Mouse (Mus musculus) macrophage (primary cell): Measurements from ENCODE around the gene Chrna1. TPM values are rescaled to one million over a fixed set of nuclear protein-coding genes. Genes with fewer than 3 reads are reported as not detected.

Experiments
- H3K27ac ChIP-seq: fragments of 350-480 bp; formaldehyde crosslinking; 2 replicates; pipeline ENCODE4 v1.9.0; 2021
- H3K36me3 ChIP-seq: fragments of 350-480 bp; formaldehyde crosslinking; 2 replicates; pipeline ENCODE4 v1.9.0; 2021; ENCODE audit errors: inconsistent target
- H3K4me3 ChIP-seq: fragments of 350-480 bp; formaldehyde crosslinking; 2 replicates; pipeline ENCODE4 v1.9.0; 2021; ENCODE audit errors: inconsistent target
- H3K79me2 ChIP-seq: fragments of 350-480 bp; formaldehyde crosslinking; 2 replicates; pipeline ENCODE4 v1.9.0; 2021; ENCODE audit errors: inconsistent target
- WGBS: methylation state at CpG from one replicate; pipeline ENCODE4 v1.1.7; 2026; ENCODE audit warnings: inconsistent platforms; ENCODE audit not compliant: missing documents; 5-methylcytosine and 5-hydroxymethylcytosine counted together
- polyA plus RNA-seq: library from polyadenylated mRNA; stranded (reverse); fragments of 250-400 nt; gene quantifications from 3 replicates; pipeline ENCODE4 v1.2.4, GENCODE M21; 2018; ENCODE audit warnings: inconsistent platforms

Gene Chrna1
- polyA plus RNA-seq, 1 experiment from 2014 or later = not detected

DNA sequence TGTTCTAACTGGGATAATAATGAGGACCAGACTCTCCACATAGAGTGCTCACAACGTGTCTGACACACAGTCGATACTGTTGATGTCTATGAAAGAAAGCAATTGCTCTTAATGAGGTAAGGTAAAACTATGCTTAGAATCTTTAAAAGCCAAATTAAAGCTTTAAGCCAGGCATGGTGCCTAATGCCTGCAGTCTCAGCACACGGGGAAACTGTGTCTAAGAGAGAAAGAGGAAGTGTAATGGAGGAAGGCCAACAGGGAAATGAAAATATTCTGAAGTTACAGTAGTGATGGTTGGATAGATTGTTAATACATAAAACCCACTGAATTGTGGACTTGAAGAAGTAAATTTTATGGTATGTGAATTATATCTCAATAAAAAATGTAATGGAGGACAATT lies 25.7 kb downstream of the Chrna1 start:
- WGBS = 40% methylated on average over 3 of the region's 3 CpGs
- Histone ChIP-seq H3K27ac (peak overlapping the region; percentile 44), H3K4me3 (no peak overlapping the region), H3K36me3 (no peaks in the 10 kb centered on the region), H3K79me2 (no peaks in the 10 kb centered on the region)

DNA sequence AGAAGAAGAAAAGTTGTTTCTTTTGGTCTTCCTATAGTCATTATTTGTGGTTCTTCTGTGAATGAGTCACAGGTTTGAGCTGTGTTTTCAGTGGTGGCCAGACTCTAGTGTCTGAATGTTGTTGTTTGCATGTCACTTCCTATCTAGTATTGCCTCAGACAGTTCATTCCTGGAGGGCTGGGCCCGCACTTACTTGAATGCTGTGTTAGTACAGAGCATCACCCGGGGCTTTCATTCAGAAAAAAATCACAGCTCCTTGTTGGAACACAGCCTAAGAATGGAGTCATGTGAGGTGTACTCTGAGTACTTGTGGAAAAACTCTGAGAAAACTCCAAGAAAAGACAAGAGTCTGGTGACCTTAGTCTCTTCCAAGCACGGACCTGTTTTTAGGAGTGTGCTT lies 27.2 kb downstream of the Chrna1 start:
- H3K4me3 ChIP-seq = no peak overlapping the region
- H3K27ac ChIP-seq = no peak overlapping the region
- 61% methylated on average over 3 of the region's 3 CpGs for WGBS
- H3K79me2 ChIP-seq = no peaks in the 10 kb centered on the region
- H3K36me3 ChIP-seq = no peaks in the 10 kb centered on the region

DNA sequence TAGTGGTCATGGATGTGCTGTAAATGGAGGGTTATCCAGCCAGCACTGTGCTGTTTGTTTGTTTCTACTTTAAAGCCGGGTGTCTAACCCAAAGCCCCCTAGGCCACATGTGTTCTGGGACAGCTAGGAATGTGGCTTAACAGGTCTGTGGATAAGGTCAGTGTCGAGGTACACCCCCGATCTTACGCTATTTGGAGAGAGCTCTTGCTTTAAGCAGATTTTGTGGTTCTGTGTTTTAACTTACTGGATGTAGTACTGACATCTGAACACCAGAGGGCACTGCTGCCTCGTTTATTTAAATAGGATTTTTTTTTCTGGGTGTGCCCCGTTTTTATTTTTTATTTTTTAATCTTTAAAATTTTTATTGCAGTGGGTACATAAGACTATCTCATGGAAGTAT lies 29.4 kb downstream of the Chrna1 start:
- no peak overlapping the region for H3K4me3 ChIP-seq
- 3% methylated on average over 5 of the region's 6 CpGs for WGBS

DNA sequence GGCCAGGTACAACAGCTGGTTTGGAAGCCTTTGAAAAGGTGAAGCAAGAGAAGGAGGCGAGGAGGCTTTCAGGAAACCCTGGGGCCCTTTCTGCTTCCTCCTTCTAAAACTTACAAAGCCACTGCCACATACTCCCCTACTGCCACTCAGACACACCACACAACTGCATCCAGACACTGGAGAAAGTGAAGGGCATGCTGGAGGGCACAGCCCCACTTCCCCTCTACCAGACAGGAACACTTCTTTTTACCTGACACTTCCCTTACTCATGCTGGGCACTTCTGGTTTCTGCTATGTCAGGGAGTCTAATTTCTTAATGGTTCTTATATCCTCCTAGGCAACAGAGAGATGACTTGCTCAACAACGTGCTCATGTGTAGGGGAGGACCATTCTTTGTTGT lies 31.6 kb downstream of the Chrna1 start:
- no peaks in the 10 kb centered on the region for H3K36me3 ChIP-seq
- WGBS = 17% methylated on average over 2 of the region's 2 CpGs
- H3K4me3 ChIP-seq = no peak overlapping the region
- H3K27ac ChIP-seq = no peak overlapping the region
- H3K79me2 ChIP-seq = no peaks in the 10 kb centered on the region

More for the DNA sequence above, 29.4 kb downstream of the Chrna1 start:
- no peak overlapping the region for H3K27ac ChIP-seq
- H3K79me2 ChIP-seq = no peaks in the 10 kb centered on the region
- H3K36me3 ChIP-seq = no peaks in the 10 kb centered on the region

DNA sequence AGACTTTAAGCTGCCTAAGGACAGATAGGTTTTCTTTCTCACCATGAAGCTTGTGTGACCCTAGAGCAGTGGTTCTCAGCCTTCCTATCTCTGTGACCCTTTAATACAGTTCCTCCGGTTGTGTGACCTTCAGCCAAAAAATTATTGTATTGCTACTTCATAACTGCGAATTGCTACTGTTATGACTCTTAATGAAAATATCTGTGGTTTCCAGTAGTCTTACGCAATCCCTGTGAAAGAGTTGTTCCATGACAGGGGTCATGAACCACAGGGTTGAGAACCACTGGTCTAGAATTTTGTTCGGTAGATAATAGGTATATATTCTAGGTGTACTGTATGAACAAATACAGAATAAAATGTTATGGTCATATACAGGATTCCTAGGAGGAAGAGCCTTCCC lies 32.9 kb downstream of the Chrna1 start:
- no peak overlapping the region for H3K4me3 ChIP-seq
- 31% methylated on average over 4 of the region's 4 CpGs for WGBS
- H3K79me2 ChIP-seq = no peaks in the 10 kb centered on the region
- no peaks in the 10 kb centered on the region for H3K36me3 ChIP-seq
- no peak overlapping the region for H3K27ac ChIP-seq

DNA sequence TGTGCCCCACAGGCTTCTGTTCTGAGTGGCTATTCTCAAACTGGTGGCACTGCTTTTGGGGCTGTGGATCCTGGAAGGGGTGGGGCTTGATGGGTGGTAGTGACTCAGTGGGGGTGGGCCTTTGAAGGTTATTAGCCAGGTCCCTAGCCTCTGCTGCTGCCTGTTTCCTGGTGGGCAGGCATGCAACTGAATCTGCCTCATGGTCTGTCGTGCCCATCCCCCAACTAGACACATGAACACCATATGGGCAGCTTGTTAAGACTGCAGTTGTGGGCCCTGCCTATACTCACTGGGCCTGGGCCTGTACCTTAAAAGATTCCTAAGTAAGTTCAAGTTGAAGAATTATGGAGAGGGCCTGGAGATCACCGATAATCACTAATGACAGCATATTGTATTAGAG lies 34.6 kb downstream of the Chrna1 start:
- Histone ChIP-seq H3K4me3 (no peak overlapping the region), H3K79me2 (no peaks in the 10 kb centered on the region), H3K27ac (no peak overlapping the region), H3K36me3 (no peaks in the 10 kb centered on the region)
- 95% methylated on average over 2 of the region's 2 CpGs for WGBS

DNA sequence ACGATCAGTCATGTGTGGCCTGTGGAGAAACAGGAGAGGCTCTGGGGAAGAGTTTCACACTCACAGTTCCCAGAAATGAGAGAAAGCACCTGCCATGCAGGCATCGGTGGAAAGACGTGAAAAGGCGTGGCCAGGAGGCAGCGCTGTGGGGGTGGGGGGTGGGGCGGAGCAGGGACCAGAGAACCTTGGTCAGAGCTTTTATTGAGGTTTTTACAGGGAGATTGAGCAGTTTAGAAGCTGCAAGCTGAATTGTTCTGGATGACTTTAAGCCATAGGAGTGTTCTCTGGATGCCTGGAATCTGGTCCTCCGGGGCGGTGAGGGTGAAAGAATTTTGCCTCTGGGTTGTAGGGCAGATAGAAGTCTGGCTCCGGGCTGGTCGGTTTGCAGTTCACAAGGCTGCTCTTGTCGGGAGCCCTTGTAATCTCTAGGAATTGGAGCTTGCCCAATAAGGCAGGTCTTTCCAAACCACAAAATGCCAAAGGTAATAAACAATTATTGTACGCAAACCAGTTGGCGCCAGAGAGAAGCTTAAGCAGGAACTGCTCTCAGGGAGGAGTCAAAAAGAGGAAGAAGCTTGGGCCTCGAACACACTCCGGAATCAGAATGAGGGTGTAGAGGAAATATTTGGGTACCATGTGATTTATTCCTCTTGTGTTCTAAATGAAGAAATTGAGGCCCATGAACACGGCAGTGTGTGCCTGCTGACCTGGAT lies 39.5 kb downstream of the Chrna1 start:
- Histone ChIP-seq H3K79me2 (no peaks in the 10 kb centered on the region), H3K4me3 (peak overlapping the region; percentile 35), H3K36me3 (no peaks in the 10 kb centered on the region), H3K27ac (peak overlapping the region; percentile 75)
- 6% methylated on average over 16 of the region's 16 CpGs for WGBS

DNA sequence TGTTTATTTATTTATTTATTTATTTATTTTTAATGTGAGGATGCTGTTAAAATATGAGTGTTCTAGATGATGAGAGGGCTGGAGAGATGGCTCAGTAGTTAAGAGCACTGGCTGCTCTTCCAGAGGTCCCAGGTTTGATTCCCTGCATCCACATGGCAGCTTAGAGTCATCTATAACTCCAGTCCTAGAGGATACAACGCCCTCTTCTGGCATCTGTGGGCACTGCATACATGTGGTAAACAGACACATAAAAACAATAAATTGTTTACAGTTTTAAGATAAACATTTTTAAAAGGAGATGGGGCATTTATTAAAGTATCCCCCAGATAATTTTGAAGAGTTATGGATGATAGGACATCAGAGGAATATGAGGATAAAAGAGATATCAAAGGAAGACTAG lies 40.4 kb downstream of the Chrna1 start:
- Histone ChIP-seq H3K27ac (no peak overlapping the region), H3K4me3 (no peak overlapping the region), H3K79me2 (no peaks in the 10 kb centered on the region), H3K36me3 (no peaks in the 10 kb centered on the region)
- 50% methylated on average over 1 of the region's 1 CpGs for WGBS

DNA sequence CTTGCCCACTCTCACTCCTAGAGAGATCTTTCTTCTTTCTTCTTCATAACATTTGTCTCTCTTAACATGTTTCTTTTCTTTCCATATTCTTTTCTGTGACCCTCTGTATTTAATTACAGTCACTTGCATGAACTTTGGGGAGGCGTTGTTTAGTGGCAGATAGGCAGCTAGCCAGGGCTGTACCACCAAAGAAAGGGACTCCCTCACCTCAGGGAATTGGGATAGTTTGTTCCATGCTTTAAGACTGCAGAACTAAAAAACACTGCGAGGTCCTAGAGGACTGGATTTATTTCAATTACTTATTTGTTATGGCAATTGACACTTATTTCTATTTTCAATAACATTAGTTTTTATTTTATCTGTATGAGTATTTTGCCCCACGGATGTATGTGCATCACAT lies 41.0 kb downstream of the Chrna1 start:
- H3K27ac ChIP-seq = no peak overlapping the region
- no peaks in the 10 kb centered on the region for H3K36me3 ChIP-seq
- 93% methylated on average over 3 of the region's 3 CpGs for WGBS
- no peaks in the 10 kb centered on the region for H3K79me2 ChIP-seq
- H3K4me3 ChIP-seq = no peak overlapping the region

DNA sequence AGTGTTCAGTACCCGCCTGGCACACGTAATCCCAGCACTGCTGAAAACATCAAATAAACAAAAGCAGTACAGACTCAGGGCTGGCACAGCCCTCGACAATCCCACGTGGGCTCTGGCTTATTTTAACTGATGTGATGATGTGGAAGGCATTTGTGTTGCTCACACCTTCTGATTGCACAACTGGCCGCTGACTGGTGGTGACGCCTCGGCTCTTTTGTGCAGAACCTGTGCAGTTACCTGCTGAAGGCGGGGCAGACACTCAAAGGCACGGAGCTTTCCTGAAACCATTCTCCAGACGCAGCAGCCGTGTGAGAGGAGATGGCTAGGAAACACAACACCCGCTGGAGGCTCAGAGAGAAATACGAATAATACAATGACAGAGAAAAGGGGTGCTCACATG lies 41.5 kb downstream of the Chrna1 start:
- Histone ChIP-seq H3K27ac (no peak overlapping the region), H3K4me3 (no peak overlapping the region), H3K36me3 (no peaks in the 10 kb centered on the region), H3K79me2 (no peaks in the 10 kb centered on the region)
- 80% methylated on average over 13 of the region's 13 CpGs for WGBS

DNA sequence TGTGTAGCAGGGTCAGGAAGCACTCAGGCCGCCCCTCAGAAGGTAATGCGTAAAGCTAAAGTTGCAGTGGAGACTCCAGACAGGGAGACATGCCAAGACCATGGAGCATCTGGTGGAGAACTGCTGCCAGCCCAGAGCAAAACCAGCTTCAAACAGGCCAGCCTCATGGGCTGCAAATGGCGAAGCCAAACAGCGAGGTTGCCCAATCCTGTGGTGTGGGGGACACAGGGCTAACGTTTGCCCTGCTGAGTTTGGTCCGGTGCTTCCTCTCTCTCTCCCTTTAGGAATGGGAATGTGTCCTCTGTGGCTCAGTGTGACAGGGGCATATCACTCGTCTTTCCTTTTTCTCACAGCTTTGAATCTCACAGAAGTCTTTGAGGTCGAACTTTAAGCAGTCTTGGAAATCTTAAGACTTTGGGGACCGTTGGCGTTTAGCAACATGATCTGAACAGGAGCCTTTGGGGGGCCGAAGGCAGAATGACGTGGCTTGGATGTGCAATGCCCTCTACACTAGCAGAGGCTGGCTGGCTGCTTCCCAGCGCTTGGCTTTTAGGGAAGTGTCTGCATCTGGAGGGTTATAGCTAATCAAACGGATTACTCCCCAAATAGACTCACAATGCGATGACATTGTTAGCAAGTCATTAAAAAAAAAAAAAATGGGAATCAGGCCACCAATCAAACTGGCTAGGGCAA lies 43.9 kb downstream of the Chrna1 start:
- WGBS = 45% methylated on average over 14 of the region's 15 CpGs
- H3K27ac ChIP-seq = no peak overlapping the region
- no peak overlapping the region for H3K4me3 ChIP-seq
- H3K36me3 ChIP-seq = no peaks in the 10 kb centered on the region
- H3K79me2 ChIP-seq = no peaks in the 10 kb centered on the region

DNA sequence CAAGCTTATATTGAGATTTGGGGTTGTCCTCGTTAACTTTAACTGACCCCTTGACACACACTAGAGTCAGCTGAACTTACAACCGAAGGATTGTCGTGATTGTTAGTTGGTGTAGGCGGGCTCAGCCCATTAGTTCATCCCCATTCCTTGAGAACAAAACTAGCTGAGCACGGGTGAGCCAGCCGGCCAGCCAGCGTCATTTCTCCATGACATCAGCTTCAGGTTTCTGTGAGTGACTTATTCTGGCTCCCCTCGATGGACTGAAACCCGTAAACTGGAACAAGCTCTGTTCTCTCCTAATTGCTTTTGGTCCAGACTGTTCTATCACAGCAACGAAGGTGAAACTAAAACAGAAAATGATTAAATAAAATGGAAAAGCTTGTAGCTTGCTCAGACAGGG lies 45.4 kb downstream of the Chrna1 start:
- peaks cover 5% of the 10 kb centered on the region; the same call in 1 of the 2 replicates for H3K79me2 ChIP-seq
- H3K4me3 ChIP-seq = no peak overlapping the region
- WGBS = 96% methylated on average over 10 of the region's 10 CpGs
- no peaks in the 10 kb centered on the region for H3K36me3 ChIP-seq
- no peak overlapping the region for H3K27ac ChIP-seq

DNA sequence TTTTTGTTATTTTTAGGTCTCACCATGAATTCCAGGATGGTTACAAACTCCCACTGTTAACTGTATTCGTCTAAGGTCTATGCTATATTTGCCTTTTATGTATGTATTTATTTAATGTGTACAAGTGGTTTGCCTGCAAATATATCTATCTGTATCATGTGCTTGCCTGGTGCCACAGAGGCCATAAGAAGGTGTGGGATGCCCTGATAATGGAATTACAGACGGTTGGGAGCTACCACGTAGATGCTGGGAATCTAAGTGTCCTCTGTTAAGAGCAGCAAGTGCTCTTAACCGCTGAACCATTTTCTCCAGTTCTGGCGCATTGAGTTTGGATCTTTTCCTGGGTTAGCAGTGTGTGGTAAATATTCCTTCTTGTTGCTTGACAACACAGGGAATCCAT lies 49.7 kb downstream of the Chrna1 start:
- 97% methylated on average over 5 of the region's 5 CpGs for WGBS
- H3K36me3 ChIP-seq = no peaks in the 10 kb centered on the region
- no peak overlapping the region for H3K4me3 ChIP-seq
- no peak overlapping the region for H3K27ac ChIP-seq
- peaks cover 36% of the 10 kb centered on the region for H3K79me2 ChIP-seq

DNA sequence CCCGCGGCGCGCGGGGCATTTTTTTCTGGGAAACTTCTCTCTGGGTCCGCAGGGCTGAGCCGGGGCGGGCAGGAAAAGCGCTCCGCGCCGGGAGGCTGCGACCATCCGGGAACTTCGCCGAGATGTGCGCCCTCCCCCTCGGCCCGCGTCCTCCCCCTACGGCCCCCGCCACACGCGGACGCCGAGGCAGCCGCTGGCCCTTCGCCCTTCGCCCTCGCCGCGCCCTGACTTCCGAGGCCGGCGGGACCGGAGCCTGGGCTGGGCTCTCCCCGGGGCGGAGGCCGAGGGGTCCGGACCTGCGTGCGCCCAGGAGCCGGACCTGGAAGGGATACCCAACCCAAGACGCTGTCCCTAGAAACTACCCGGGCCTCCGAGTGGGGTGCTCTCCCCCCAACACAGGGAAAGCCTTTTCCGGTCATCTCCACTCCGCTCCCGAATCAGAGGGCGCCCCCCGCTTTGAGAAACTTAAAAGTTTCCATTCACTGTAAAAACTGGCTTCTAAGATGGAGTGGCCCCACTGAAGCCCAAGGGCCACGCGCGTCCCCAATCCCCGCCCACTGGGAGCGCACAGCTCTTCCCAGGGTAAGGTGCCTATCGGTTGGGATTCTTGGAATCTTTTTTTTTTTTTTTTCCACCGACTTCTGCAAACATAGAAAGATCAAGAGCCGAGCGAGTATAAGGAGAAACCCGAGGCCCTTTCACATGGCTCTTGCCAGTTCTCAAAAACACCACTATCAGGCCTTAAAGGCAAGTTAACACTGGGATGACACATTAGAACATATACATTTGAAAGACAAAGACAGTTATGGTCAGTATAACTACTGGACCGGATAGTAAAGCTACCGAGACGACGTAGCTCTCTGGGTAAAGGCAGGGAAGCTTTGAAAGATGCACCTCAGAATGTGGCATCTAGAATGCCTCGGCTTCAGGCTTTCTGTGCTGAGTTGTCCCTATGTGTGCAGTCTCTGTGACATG lies 50.5 kb downstream of the Chrna1 start, which contains the start of gene Wipf1:
Gene Wipf1 (minus strand): TSS at position 379 of the 975 bp plus-strand sequence.
- 11% methylated on average over 60 of the region's 66 CpGs for WGBS
- H3K4me3 ChIP-seq = peak within 1 kb of the TSS; percentile 45
- peak within 1 kb of the TSS; percentile 46 for H3K27ac ChIP-seq
- H3K79me2 ChIP-seq = peaks cover 45% of the 10 kb centered on the region
- no peaks in the 10 kb centered on the region for H3K36me3 ChIP-seq
